Mouse (Mus musculus) layer of hippocampus, adult 9-11 months (tissue): ENCODE measurements at regions not wholly inside any gene's neighbourhood (a gene's known extent, or its start where the extent isn't known, plus 50 kb on each side); places are given as distances from the start of the nearest gene placed in this dataset.

Experiments used
- DNase-seq: peaks from one replicate; pipeline ENCODE4 v3.0.0; 2022

DNA sequence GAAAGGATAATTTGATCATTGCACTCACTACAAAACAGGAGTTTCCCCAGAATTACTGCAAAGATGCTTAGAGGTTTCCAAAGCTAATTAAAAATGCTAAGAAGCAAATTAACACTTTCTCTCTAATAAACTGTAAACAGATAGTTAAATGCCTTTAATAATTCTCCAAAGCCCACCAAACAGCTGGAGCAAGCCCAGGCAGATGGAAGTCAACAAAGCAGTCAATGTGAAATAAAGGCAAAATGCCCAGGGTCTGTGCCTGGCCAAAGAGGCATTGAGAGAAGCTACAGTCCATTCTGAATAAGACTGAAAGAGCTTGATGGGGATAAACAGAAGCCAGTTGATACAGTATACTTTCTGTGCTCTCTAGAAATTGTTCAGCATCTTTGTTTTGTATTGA, 215.6 kb upstream of the Lrfn5 start:
- DNase-seq: no peak

DNA sequence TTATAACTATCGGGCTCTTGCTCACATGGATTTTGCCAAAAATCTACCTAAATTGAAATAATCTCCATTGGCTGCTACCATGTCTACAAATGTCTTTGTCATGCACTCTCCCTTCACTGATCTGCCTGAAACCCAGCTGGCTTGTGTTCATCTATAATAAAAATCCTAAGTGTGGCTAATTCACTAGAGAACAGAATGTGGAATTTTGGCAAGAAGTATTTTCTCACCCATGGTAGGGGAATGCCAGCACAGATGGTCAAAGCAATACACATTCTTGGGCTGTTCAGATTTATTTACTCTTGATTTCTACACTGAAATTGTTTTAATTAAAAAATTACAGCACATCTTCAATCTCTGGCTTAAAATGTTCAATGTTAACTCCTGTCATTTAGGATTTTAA, 200.8 kb upstream of the Lrfn5 start:
- DNase-seq: peak; percentile 48

DNA sequence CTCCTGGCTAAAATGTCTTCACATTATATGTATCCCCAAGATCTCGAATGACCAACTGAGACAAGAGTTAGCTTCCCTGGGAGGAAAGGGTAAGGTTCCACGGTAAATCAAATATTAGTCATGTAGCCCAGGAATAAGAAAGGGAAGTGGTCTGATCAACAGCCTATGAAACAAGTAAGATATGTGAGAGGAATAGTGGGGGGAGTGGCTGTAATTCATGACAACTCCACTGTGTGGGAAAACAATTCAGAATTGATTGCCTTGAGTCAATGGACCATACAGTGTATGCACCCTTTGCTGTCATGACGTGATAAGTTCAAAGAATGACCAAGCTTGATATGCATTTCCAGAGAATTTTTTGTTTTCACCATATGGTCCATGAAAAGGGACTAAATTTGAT, 190.8 kb upstream of the Lrfn5 start:
- no peak for DNase-seq
